Mouse (Mus musculus) hindbrain, embryonic 13.5 days (tissue): Measurements from ENCODE around the gene Zfp819. TPM values are rescaled to one million over a fixed set of nuclear protein-coding genes. Genes with fewer than 3 reads are reported as not detected.

Source experiments
- ATAC-seq: fragments of 200-750 bp; cut with Nextera tagmentation; 2 replicates; pipeline ENCODE4 v1.8.0; 2017; ENCODE audit warnings: moderate TSS enrichment; ENCODE audit not compliant: low FRiP score
- H3K27ac ChIP-seq: fragments of 300-500 bp; sonication (generic); 2 replicates; pipeline ENCODE4 v1.5.1; 2015; ENCODE audit warnings: inconsistent platforms, mild to moderate bottlenecking, moderate library complexity
- H3K27me3 ChIP-seq: fragments of 300-500 bp; sonication (generic); 2 replicates; pipeline ENCODE4 v1.6.1; 2015; ENCODE audit warnings: mild to moderate bottlenecking, inconsistent platforms
- H3K36me3 ChIP-seq: fragments of 300-500 bp; sonication (generic); 2 replicates; pipeline ENCODE4 v1.6.1; 2015; ENCODE audit warnings: mild to moderate bottlenecking, inconsistent platforms
- H3K4me1 ChIP-seq: fragments of 300-500 bp; sonication (generic); replicated peaks from 2 replicates; pipeline ENCODE4 v1.6.1; 2015; ENCODE audit warnings: inconsistent platforms
- H3K4me2 ChIP-seq: fragments of 300-500 bp; sonication (generic); 2 replicates; pipeline ENCODE4 v1.6.1; 2015; ENCODE audit warnings: inconsistent platforms, mild to moderate bottlenecking, moderate library complexity
- H3K4me3 ChIP-seq: fragments of 300-500 bp; sonication (generic); 2 replicates; pipeline ENCODE4 v1.5.1; 2015; ENCODE audit warnings: mild to moderate bottlenecking, inconsistent platforms
- H3K9ac ChIP-seq: fragments of 300-500 bp; sonication (generic); 2 replicates; pipeline ENCODE4 v1.6.1; 2015; ENCODE audit warnings: mild to moderate bottlenecking, inconsistent platforms
- H3K9me3 ChIP-seq: fragments of 300-500 bp; sonication (generic); 2 replicates; pipeline ENCODE4 v1.6.1; 2016; ENCODE audit warnings: inconsistent platforms
- WGBS: fragments of 180-500 bp; shearing (Covaris S2); methylation state at CpG from one replicate; pipeline ENCODE4 v1.1.7; 2015; 5-methylcytosine and 5-hydroxymethylcytosine counted together
- polyA plus RNA-seq: library from polyadenylated mRNA; unstranded; fragments of >200 nt; fragmentation: Nextera tagmentation; extraction: Ambion mirVana; gene quantifications from 2 replicates; pipeline ENCODE4 v1.2.1, GENCODE M21; 2015

Zfp819 gene
- 0.43 and 0.56 TPM in 2 replicates for polyA plus RNA-seq

- peak; percentile 90 for ATAC-seq
- Histone ChIP-seq H3K36me3 (no peaks in the 10 kb centered on the region), H3K4me1 (peaks cover 12% of the 10 kb centered on the region), H3K4me3 (peak within 1 kb of the TSS; percentile 46), H3K4me2 (peak within 1 kb of the TSS; percentile 78), H3K27me3 (peaks cover 9% of the 10 kb centered on the region; the same call in 1 of the 2 replicates), H3K9me3 (no peaks in the 10 kb centered on the region), H3K27ac (no peak within 1 kb of the TSS), H3K9ac (peak within 1 kb of the TSS; percentile 62; the same call in 1 of the 2 replicates)
- 17% methylated on average over 41 of the region's 41 CpGs for WGBS
Observed at GRCm38 (mm10) chr7:43606896-43607742, at the start of gene Zfp819. Gene Zfp819, plus strand, starts transcription at chr7:43607169.

- 0% methylated on average over 27 of the region's 27 CpGs for WGBS
- peak within 1 kb of the TSS; percentile 77 for H3K4me2 ChIP-seq
Observed at GRCm38 (mm10) chr7:43562006-43562633, 44.8 kb upstream of the Zfp819 start, which contains the start of gene Zfp658. Gene Zfp658, plus strand, starts transcription at chr7:43562256.

GRCm38 (mm10) chr7:43562651-43563070, 44.3 kb upstream of the Zfp819 start:
- peak; percentile 18; the same call in 1 of the 2 replicates for ATAC-seq
- Histone ChIP-seq H3K36me3 (peaks cover 25% of the 10 kb centered on the region), H3K4me2 (peak overlapping the region; percentile 77), H3K27ac (peak overlapping the region; percentile 92), H3K9ac (peak overlapping the region; percentile 87), H3K9me3 (no peaks in the 10 kb centered on the region), H3K4me3 (peak overlapping the region; percentile 83), H3K4me1 (peaks cover 24% of the 10 kb centered on the region), H3K27me3 (no peaks in the 10 kb centered on the region)
- 0% methylated on average over 10 of the region's 10 CpGs for WGBS

More at GRCm38 (mm10) chr7:43562006-43562633, 44.8 kb upstream of the Zfp819 start, which contains the start of gene Zfp658:
- Histone ChIP-seq H3K4me3 (peak within 1 kb of the TSS; percentile 83), H3K27ac (peak within 1 kb of the TSS; percentile 92), H3K36me3 (peaks cover 20% of the 10 kb centered on the region), H3K27me3 (no peaks in the 10 kb centered on the region), H3K9me3 (no peaks in the 10 kb centered on the region), H3K4me1 (peaks cover 24% of the 10 kb centered on the region), H3K9ac (peak within 1 kb of the TSS; percentile 87)
- ATAC-seq, result peak; percentile 94

- 56% methylated on average over 6 of the region's 6 CpGs for WGBS
- Histone ChIP-seq H3K9me3 (no peaks in the 10 kb centered on the region), H3K4me3 (peak overlapping the region; percentile 83), H3K4me2 (peak overlapping the region; percentile 77), H3K27ac (no peak overlapping the region; the same call in 1 of the 2 replicates), H3K27me3 (no peaks in the 10 kb centered on the region), H3K4me1 (peaks cover 24% of the 10 kb centered on the region), H3K36me3 (peaks cover 32% of the 10 kb centered on the region), H3K9ac (peak overlapping the region; percentile 87)
- ATAC-seq, result no peak
Observed at GRCm38 (mm10) chr7:43563300-43563699, 43.7 kb upstream of the Zfp819 start.

- 92% methylated on average over 2 of the region's 2 CpGs for WGBS
- Histone ChIP-seq H3K36me3 (peaks cover 82% of the 10 kb centered on the region), H3K4me3 (no peak overlapping the region), H3K27ac (no peak overlapping the region), H3K27me3 (no peaks in the 10 kb centered on the region), H3K9ac (no peak overlapping the region), H3K9me3 (no peaks in the 10 kb centered on the region), H3K4me1 (no peaks in the 10 kb centered on the region), H3K4me2 (no peak overlapping the region)
- no peak for ATAC-seq
Observed at GRCm38 (mm10) chr7:43571216-43571615, 35.8 kb upstream of the Zfp819 start.

- peak; percentile 98 for ATAC-seq
- Histone ChIP-seq H3K4me2 (peak within 1 kb of the TSS; percentile 72), H3K9ac (peak within 1 kb of the TSS; percentile 84), H3K9me3 (no peaks in the 10 kb centered on the region), H3K4me1 (peaks cover 26% of the 10 kb centered on the region), H3K4me3 (peak within 1 kb of the TSS; percentile 69), H3K27me3 (no peaks in the 10 kb centered on the region), H3K36me3 (peaks cover 21% of the 10 kb centered on the region), H3K27ac (peak within 1 kb of the TSS; percentile 92)
- WGBS, result under 1% methylated on average over 37 of the region's 37 CpGs
Observed at GRCm38 (mm10) chr7:43579440-43580171, 27.4 kb upstream of the Zfp819 start, which contains the start of gene Zfp719. Gene Zfp719, plus strand, starts transcription at chr7:43579610.

GRCm38 (mm10) chr7:43580526-43580925, 26.4 kb upstream of the Zfp819 start:
- 73% methylated on average over 5 of the region's 5 CpGs for WGBS
- Histone ChIP-seq H3K27ac (peak overlapping the region; percentile 92), H3K4me3 (peak overlapping the region; percentile 69), H3K4me2 (peak overlapping the region; percentile 72), H3K9me3 (no peaks in the 10 kb centered on the region), H3K9ac (peak overlapping the region; percentile 84), H3K36me3 (peaks cover 23% of the 10 kb centered on the region), H3K27me3 (no peaks in the 10 kb centered on the region), H3K4me1 (peaks cover 26% of the 10 kb centered on the region)
- ATAC-seq, result no peak

GRCm38 (mm10) chr7:43584790-43585189, 22.2 kb upstream of the Zfp819 start:
- H3K4me1 ChIP-seq, result peaks cover 26% of the 10 kb centered on the region
- H3K27ac ChIP-seq, result no peak overlapping the region
- H3K9me3 ChIP-seq, result no peaks in the 10 kb centered on the region
- H3K27me3 ChIP-seq, result no peaks in the 10 kb centered on the region
- H3K4me3 ChIP-seq, result no peak overlapping the region
- no peak for ATAC-seq
- no peak overlapping the region for H3K9ac ChIP-seq
- 93% methylated on average over 5 of the region's 5 CpGs for WGBS
- H3K36me3 ChIP-seq, result peaks cover 62% of the 10 kb centered on the region
- no peak overlapping the region for H3K4me2 ChIP-seq

- WGBS, result 33% methylated on average over 5 of the region's 5 CpGs
- Histone ChIP-seq H3K9ac (no peak overlapping the region), H3K4me3 (no peak overlapping the region), H3K4me2 (no peak overlapping the region), H3K36me3 (no peaks in the 10 kb centered on the region), H3K4me1 (peaks cover 4% of the 10 kb centered on the region; the same call in 1 of the 2 replicates), H3K27ac (no peak overlapping the region), H3K9me3 (no peaks in the 10 kb centered on the region), H3K27me3 (no peaks in the 10 kb centered on the region)
- ATAC-seq, result no peak
Observed at GRCm38 (mm10) chr7:43601884-43602283, 5.1 kb upstream of the Zfp819 start.

- WGBS, result 43% methylated on average over 5 of the region's 5 CpGs
- peak overlapping the region; percentile 78 for H3K4me2 ChIP-seq
Observed at GRCm38 (mm10) chr7:43607743-43608287, 846 bp downstream of the Zfp819 start.

GRCm38 (mm10) chr7:43608316-43608824, 1.4 kb downstream of the Zfp819 start:
- Histone ChIP-seq H3K9ac (no peak overlapping the region), H3K4me3 (no peak overlapping the region), H3K27me3 (peaks cover 9% of the 10 kb centered on the region; the same call in 1 of the 2 replicates), H3K9me3 (no peaks in the 10 kb centered on the region), H3K27ac (no peak overlapping the region), H3K36me3 (no peaks in the 10 kb centered on the region), H3K4me2 (no peak overlapping the region), H3K4me1 (peaks cover 9% of the 10 kb centered on the region)
- WGBS, result 80% methylated on average over 7 of the region's 7 CpGs
- no peak for ATAC-seq

More at GRCm38 (mm10) chr7:43607743-43608287, 846 bp downstream of the Zfp819 start:
- H3K4me3 ChIP-seq, result peak overlapping the region; percentile 46
- H3K9ac ChIP-seq, result no peak overlapping the region
- peaks cover 9% of the 10 kb centered on the region; the same call in 1 of the 2 replicates for H3K27me3 ChIP-seq
- no peaks in the 10 kb centered on the region for H3K9me3 ChIP-seq
- ATAC-seq, result peak; percentile 21; the same call in 1 of the 2 replicates
- H3K27ac ChIP-seq, result no peak overlapping the region
- peaks cover 9% of the 10 kb centered on the region for H3K4me1 ChIP-seq
- no peaks in the 10 kb centered on the region for H3K36me3 ChIP-seq
